Mouse (Mus musculus) cerebellum, postnatal 14 days (tissue): ENCODE results near the gene Smagp.

Experiments used
- DNase-seq, 2 experiments: peaks; one replicate each; pipeline ENCODE4 v3.0.0; 2021; ENCODE audit warnings: mixed read lengths in 2 of 2

Smagp gene

DNA sequence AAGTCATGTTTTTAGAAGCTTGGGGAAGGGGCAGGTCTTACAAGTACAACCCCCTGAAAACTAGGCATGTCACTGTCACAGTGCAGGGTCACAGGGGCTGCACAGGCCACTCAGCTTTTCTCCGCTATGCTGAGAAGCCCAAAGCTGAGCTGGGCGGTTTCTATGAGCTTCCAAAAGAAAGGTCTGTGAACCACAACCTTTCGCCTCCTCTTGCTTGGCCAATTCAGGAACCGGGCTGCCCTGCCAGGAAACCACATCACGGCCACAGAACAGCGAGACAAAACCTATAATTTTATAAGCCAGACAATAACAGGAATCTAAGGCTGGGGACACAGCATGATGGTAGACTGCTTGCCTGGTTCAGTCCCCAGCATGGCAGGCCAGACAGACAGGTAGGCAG, 48.4 kb downstream of the Smagp start:
- DNase-seq: no peak

GRCm38 (mm10) chr15:100587166-100587565, 49.6 kb downstream of the Smagp start:
- no peak for DNase-seq

GRCm38 (mm10) chr15:100585931-100586330, 50.8 kb downstream of the Smagp start:
- DNase-seq: no peak

DNA sequence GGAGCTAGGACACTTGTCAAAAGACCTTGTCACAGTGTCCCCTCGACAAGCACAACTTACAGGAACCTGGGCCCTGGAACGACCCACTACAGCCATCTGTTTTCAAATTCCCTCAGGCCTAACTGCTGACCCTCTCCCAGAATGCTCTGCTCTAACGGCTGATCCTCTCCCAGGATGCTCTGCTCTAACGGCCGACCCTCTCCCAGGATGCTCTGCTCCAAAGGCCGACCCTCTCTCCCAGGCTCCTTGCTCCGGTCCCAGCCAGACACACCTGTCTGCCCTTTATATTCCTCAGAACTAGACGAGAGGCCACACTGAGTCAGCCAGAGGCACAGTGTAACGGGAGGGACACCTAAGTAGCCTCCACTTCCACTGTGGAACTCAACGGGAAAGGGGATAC, 56.6 kb downstream of the Smagp start:
- no peak for DNase-seq

DNA sequence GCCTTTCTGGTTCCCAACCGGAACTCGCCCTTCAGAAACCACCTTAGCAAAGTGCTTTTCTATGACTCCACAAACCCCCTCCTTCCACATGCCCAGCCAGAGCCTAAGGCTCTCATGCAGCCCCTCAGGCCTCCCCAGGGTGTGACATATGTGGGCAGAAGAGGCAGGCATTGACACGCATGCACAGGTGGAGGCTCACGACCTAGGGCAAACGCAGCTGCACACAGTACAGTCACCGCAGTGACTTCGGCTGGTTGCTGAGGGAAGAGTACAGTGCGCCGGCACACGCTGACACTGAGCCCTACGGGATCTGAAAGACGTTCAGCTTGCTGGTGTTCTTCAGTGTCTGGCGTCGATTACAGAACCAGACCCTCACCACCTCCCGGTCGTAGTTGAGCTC, 58.8 kb downstream of the Smagp start:
- no peak for DNase-seq

- peak; percentile 44 to 49 for DNase-seq
These were observed 59.9 kb downstream of the Smagp start for GRCm38 (mm10) chr15:100576810-100577209.

- no peak for DNase-seq
These were observed 60.3 kb downstream of the Smagp start for GRCm38 (mm10) chr15:100576392-100576791.

- no peak for DNase-seq
These were observed 61.4 kb downstream of the Smagp start for GRCm38 (mm10) chr15:100575366-100575765.

DNA sequence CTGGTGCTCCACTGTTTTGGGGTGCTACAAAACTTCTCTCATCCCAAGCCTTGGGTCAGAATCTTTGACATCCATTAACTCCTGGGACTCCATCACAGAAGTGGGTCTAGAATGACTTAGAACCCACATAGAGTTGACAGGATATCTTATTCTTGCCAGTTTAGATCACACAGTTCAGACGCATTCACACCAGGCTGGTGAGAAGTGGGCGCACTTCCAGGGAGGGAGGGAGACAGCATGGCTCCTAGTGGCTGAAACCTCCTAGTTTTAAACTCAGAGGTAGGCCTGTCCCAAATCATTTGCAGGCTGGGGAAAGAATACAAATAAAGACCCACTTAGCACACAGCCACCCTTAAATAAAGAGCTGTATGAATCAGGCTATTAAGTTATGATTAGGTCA, 62.4 kb downstream of the Smagp start:
- DNase-seq: peak; percentile 48 to 65

DNA sequence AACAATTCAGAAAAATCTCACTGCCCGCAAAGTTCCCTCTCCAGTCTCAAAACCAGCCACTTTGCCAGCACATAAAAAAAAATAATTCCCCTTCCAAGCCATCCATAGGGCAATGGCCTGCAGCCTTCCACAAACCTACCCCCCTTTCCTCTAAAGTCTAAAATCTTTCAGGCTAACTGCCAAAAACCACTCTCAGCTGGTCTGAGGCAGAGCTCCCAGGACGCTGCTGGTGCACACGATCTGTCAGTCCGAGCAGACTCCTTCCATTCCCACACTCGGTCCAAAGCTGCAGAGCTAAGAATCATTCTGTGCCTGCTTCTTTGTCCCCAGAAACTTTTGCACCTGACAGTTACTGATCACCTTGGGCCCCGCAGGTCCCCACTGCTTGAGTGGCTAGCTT, 62.8 kb downstream of the Smagp start:
- DNase-seq: no peak
